Mouse (Mus musculus) cerebellum, adult 2 months (tissue): ENCODE data around the gene Smim15. TPM values are rescaled to one million over a fixed set of nuclear protein-coding genes. Genes with fewer than 3 reads are reported as not detected.

Experiments
- DNase-seq, 2 experiments: peaks; one replicate each; pipeline ENCODE4 v3.0.0; 2021
- H3K27ac ChIP-seq: fragments of 200-500 bp; 2 replicates; pipeline ENCODE4 v1.5.1; 2012; ENCODE audit warnings: low read length, control low read depth, inconsistent platforms; ENCODE audit not compliant: insufficient read depth
- H3K27me3 ChIP-seq: fragments of 200-500 bp; 2 replicates; pipeline ENCODE4 v1.6.1; 2012; ENCODE audit warnings: inconsistent platforms, mild to moderate bottlenecking, low read length, moderate library complexity; ENCODE audit not compliant: control insufficient read depth, insufficient read depth
- H3K4me1 ChIP-seq: fragments of 200-500 bp; 2 replicates; pipeline ENCODE4 v1.6.1; 2011; ENCODE audit warnings: low read length; ENCODE audit not compliant: control insufficient read depth, insufficient read depth
- H3K4me3 ChIP-seq: fragments of 200-500 bp; replicated peaks from 2 replicates; pipeline ENCODE3; 2011; ENCODE audit warnings: mild to moderate bottlenecking, low read depth, low read length, control low read depth; ENCODE audit not compliant: insufficient read depth
- CTCF ChIP-seq: fragments of 200-500 bp; IDR thresholded peaks from 2 replicates; pipeline ENCODE4 v1.5.1; 2011; ENCODE audit warnings: low read depth, mild to moderate bottlenecking, control low read depth, low read length, moderate library complexity, borderline replicate concordance; ENCODE audit not compliant: insufficient read depth
- POLR2A ChIP-seq: fragments of 200-500 bp; IDR thresholded peaks from 2 replicates; pipeline ENCODE4 v1.6.1; 2011; ENCODE audit warnings: low read length, control low read depth, borderline replicate concordance; ENCODE audit not compliant: insufficient read depth
- whole genome bisulfite sequencing: fragments of 180-500 bp; shearing (Covaris S2); methylation state at CpG from one replicate; pipeline ENCODE4 v1.1.7; 2018; 5-methylcytosine and 5-hydroxymethylcytosine counted together
- polyA plus RNA-seq: library from polyadenylated mRNA; depleted of rRNA; stranded (reverse); fragments of >200 nt; gene quantifications from 2 replicates; pipeline ENCODE4 v1.2.3, GENCODE M21; 2012; rRNA removed

The Smim15 gene
- 55.9 and 56.0 TPM in 2 replicates for polyA plus RNA-seq

DNA sequence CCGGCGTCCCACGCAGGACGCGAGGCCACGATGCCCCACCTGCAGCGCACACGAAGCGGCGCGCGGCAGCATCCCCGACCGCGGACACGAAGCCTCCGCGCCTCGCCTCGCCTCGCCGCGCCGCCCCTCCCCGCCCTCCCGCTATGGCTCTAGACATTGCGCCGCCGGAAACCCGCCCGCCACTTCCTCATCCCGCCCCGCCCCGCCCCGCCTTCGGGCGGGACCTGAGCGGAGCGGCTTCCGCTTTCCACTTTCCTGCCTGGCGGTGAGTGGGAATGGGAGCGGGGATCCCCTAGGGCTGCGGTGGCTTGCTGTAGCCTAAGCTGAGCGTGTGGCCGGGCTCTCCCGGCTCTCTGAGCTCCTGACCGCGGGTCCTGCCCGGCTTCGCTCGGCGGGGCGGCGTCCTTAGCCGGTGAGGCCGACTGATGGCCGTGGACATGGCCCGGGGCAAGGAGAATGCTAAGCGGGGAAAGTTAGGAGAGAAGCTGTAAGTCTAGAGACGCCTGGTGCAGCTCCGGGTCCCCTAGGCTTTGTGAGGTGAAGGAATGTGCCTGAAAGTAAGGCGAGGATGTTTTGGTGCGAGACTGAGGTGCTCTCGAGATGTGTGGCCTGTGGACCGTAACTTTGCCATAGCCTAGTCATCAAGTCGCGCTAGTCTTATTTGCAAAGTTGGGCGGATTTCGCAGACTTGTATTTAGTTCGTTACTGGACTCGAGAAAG lies at the start of gene Smim15:
Gene Smim15, plus strand, starts transcription at position 225 of the 720 bp plus-strand sequence.
- under 1% methylated on average over 71 of the region's 71 CpGs for WGBS
- peak within 1 kb of the TSS; percentile 89 for H3K27ac ChIP-seq

DNA sequence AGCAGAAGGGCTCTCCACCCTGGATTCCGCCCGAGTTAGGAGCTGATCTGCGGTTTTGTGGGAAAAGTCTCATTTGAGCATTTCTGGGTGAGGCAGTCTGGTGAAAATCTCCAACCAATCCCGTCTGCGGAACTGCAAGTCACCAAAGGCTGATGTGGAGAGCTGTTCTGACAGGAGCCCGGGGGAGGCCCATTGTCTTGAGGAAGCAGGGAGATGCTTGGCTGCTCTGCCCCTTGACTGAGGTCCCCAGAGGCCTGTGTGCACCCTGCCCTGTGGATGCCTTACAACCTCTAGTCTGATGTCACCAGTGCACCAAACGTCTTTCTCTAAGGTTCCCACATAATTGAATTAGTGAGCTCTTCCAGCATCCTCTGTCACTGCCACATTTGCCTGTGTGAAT lies 49.0 kb upstream of the Smim15 start:
- no peaks in the 10 kb centered on the region for H3K27me3 ChIP-seq
- H3K4me3 ChIP-seq, result no peak overlapping the region
- no peaks in the 10 kb centered on the region for H3K4me1 ChIP-seq
- WGBS, result 42% methylated on average over 7 of the region's 7 CpGs
- TF ChIP-seq POLR2A (no peak), CTCF (no peak)
- DNase-seq, result no peak
- H3K27ac ChIP-seq, result no peak overlapping the region

More for the DNA sequence above, at the start of gene Smim15:
- Histone ChIP-seq H3K4me3 (peak within 1 kb of the TSS; percentile 98), H3K27me3 (no peaks in the 10 kb centered on the region), H3K4me1 (no peaks in the 10 kb centered on the region)
- TF ChIP-seq CTCF (no peak), POLR2A (peak; percentile 76)
- peak; percentile 88 to 89 for DNase-seq

DNA sequence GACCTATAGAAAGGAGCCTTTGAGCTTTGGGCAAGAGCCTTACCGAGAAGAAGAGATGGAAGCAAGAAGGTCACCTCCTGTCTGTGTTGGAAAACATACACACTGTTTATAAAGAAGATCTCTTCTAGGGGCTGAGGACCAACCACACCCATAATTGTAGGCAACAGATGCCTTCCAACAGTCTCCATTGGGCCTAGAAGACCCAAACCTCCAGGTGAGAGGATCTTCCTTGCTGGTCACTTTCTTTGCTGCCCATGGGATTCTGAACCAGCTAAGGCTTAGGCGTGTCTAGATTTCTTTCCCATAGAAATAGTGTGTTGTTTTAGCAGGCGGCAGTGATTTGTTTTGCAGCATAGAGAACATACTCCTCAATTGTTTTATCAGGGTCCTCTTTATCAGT lies 47.9 kb upstream of the Smim15 start:
- WGBS, result 94% methylated on average over 3 of the region's 3 CpGs
- TF ChIP-seq CTCF (no peak), POLR2A (no peak)

DNA sequence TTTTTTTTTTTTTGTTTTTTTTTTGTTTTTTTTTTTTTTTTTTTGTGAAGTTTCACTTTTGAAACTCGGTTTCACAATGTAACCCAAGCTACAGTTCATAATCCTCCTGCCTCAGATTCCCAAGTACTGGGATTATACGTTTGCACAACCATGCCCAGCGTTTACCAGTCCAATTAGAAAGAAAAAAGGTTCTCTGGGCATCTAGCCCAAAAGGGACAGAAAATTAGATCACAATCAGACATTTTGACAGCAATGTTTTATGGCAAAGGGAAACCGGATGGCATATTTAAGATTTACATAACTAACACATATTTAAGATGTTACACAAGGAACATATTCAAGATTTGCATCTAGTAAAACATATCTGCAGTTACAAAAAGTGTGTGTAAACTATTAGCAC lies 36.4 kb upstream of the Smim15 start:
- Histone ChIP-seq H3K4me3 (no peak overlapping the region), H3K4me1 (no peaks in the 10 kb centered on the region), H3K27me3 (no peaks in the 10 kb centered on the region), H3K27ac (no peak overlapping the region)
- TF ChIP-seq POLR2A (no peak), CTCF (no peak)
- 61% methylated on average over 4 of the region's 4 CpGs for WGBS
- DNase-seq, result no peak

More for the DNA sequence above, 47.9 kb upstream of the Smim15 start:
- Histone ChIP-seq H3K4me1 (no peaks in the 10 kb centered on the region), H3K27ac (no peak overlapping the region), H3K27me3 (no peaks in the 10 kb centered on the region), H3K4me3 (no peak overlapping the region)
- no peak for DNase-seq

DNA sequence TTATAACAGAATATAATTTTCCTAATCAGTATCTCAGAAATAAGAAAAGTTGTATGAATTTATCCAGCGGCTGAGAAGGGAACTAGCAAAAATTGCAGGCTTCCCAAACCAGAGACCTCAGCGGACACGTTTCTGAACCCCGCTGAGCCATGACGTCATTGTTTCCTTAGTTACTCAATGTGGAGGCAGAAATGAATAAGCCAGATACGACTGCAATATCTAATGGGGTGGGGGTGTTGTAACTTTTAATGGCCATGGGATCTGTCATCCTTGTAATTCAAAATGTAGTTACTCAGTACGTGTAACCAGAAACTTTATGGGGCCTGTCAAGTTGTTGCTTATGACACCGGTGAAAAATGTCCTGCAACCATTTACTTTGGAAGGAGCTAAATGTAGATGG lies 31.1 kb upstream of the Smim15 start:
- TF ChIP-seq CTCF (no peak), POLR2A (no peak)
- 67% methylated on average over 8 of the region's 8 CpGs for WGBS
- H3K4me3 ChIP-seq, result no peak overlapping the region
- no peak overlapping the region for H3K27ac ChIP-seq
- no peaks in the 10 kb centered on the region for H3K27me3 ChIP-seq
- DNase-seq, result no peak
- no peaks in the 10 kb centered on the region for H3K4me1 ChIP-seq

DNA sequence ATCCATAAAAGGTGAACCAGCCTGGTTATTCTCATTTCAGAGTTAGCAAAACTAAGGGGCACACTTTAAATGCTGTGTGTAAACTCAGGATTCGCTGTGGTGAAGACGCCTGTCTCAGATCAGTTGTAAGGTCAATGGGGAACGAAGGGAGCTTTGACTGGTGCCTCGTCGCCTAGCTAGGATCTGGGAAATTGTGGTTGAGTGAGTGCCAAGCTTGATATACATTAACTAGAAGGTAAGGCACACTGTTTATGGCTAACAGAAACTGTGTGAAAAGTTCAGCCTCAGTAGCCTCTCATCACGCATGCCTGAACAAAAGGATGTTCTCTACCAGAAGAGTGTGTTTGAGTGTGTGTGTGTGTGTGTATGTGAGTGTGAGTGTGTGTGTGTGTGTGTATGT lies 30.4 kb upstream of the Smim15 start:
- 86% methylated on average over 6 of the region's 6 CpGs for WGBS
- H3K27ac ChIP-seq, result no peak overlapping the region
- H3K4me1 ChIP-seq, result no peaks in the 10 kb centered on the region
- DNase-seq, result no peak
- TF ChIP-seq CTCF, result no peak
- no peak for TF ChIP-seq POLR2A
- no peaks in the 10 kb centered on the region for H3K27me3 ChIP-seq
- H3K4me3 ChIP-seq, result no peak overlapping the region

DNA sequence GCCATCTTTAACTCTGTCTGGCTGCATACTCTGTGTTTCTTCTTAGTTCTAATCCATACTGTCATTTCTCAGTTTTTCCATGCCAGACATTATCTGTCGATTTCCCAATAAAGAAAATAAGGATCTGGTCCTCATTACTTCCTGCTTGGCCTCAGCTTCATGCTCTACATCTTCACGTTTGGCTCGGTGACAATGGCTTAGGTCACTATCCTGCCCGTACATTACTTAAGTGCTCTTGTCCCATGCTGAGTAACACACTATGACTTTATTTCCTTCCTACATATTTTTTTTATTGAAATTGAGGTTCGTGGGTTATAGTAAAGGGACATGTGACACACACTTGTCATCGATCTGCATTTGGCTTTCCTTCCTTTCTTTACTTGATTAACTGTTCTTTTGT lies 29.1 kb upstream of the Smim15 start:
- no peak for DNase-seq
- Histone ChIP-seq H3K27ac (no peak overlapping the region), H3K4me1 (no peaks in the 10 kb centered on the region), H3K27me3 (no peaks in the 10 kb centered on the region), H3K4me3 (no peak overlapping the region)
- TF ChIP-seq POLR2A, result no peak
- 74% methylated on average over 6 of the region's 6 CpGs for WGBS

DNA sequence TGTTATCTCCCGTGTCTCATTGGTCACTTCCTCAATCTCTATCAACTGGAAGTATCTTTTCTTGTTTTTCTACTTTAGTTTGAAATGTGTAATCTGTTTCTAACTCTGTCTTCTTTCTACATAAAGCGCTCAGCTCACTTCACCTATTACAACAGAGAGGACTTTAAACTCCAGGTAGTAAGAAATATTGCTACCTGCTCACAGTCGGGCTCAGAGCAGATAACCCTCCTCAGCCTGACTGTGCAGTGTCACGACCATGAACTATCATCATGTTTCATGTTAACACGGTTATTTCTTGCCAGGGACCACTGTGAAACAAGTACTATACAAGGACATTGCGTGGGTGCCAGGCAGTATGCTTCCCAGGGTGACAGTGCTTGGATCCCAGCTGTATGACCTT lies 26.9 kb upstream of the Smim15 start:
- no peaks in the 10 kb centered on the region for H3K27me3 ChIP-seq
- H3K27ac ChIP-seq, result no peak overlapping the region
- H3K4me3 ChIP-seq, result no peak overlapping the region
- no peak for DNase-seq
- H3K4me1 ChIP-seq, result no peaks in the 10 kb centered on the region
- TF ChIP-seq CTCF (no peak), POLR2A (no peak)
- 82% methylated on average over 6 of the region's 6 CpGs for WGBS
